Mouse (Mus musculus) liver, embryonic 15.5 days (tissue): ENCODE results near the gene H2-Ob. TPM values are rescaled to one million over a fixed set of nuclear protein-coding genes. Genes with fewer than 3 reads are reported as not detected.

Experiments
- ATAC-seq: fragments of 200-750 bp; cut with Nextera tagmentation; 2 replicates; pipeline ENCODE4 v1.8.0; 2017; ENCODE audit warnings: moderate number of reproducible peaks, mild to moderate bottlenecking, moderate library complexity; ENCODE audit not compliant: insufficient read depth
- H3K27ac ChIP-seq: fragments of 300-500 bp; sonication (generic); replicated peaks from 2 replicates; pipeline ENCODE4 v1.5.1; 2015; ENCODE audit warnings: mild to moderate bottlenecking, inconsistent platforms
- H3K27me3 ChIP-seq: fragments of 300-500 bp; sonication (generic); 2 replicates; pipeline ENCODE4 v1.6.1; 2015; ENCODE audit warnings: mild to moderate bottlenecking, inconsistent platforms
- H3K36me3 ChIP-seq: fragments of 300-500 bp; sonication (generic); replicated peaks from 2 replicates; pipeline ENCODE4 v1.6.1; 2015; ENCODE audit warnings: moderate library complexity, mild to moderate bottlenecking, inconsistent platforms
- H3K4me1 ChIP-seq: fragments of 300-500 bp; sonication (generic); replicated peaks from 2 replicates; pipeline ENCODE4 v1.6.1; 2015; ENCODE audit warnings: inconsistent platforms
- H3K4me2 ChIP-seq: fragments of 300-500 bp; sonication (generic); 2 replicates; pipeline ENCODE4 v1.6.1; 2015; ENCODE audit warnings: moderate library complexity, mild to moderate bottlenecking, inconsistent platforms
- H3K4me3 ChIP-seq: fragments of 300-500 bp; sonication (generic); replicated peaks from 2 replicates; pipeline ENCODE4 v1.5.1; 2015; ENCODE audit warnings: mild to moderate bottlenecking, inconsistent platforms
- H3K9ac ChIP-seq: fragments of 300-500 bp; sonication (generic); 2 replicates; pipeline ENCODE4 v1.6.1; 2015; ENCODE audit warnings: moderate library complexity, mild to moderate bottlenecking, inconsistent platforms
- H3K9me3 ChIP-seq: fragments of 300-500 bp; sonication (generic); replicated peaks from 2 replicates; pipeline ENCODE4 v1.6.1; 2016; ENCODE audit warnings: inconsistent platforms
- WGBS: fragments of 180-500 bp; shearing (Covaris S2); methylation state at CpG from one replicate; pipeline ENCODE4 v1.1.7; 2015; ENCODE audit warnings: mixed read lengths; ENCODE audit not compliant: insufficient replicate concordance; 5-methylcytosine and 5-hydroxymethylcytosine counted together
- polyA plus RNA-seq: library from polyadenylated mRNA; unstranded; fragments of >200 nt; fragmentation: Nextera tagmentation; extraction: Ambion mirVana; gene quantifications from 2 replicates; pipeline ENCODE4 v1.2.1, GENCODE M21; 2015

Gene H2-Ob
- polyA plus RNA-seq, 1 experiment from 2014 or later, result 0.31 TPM

DNA sequence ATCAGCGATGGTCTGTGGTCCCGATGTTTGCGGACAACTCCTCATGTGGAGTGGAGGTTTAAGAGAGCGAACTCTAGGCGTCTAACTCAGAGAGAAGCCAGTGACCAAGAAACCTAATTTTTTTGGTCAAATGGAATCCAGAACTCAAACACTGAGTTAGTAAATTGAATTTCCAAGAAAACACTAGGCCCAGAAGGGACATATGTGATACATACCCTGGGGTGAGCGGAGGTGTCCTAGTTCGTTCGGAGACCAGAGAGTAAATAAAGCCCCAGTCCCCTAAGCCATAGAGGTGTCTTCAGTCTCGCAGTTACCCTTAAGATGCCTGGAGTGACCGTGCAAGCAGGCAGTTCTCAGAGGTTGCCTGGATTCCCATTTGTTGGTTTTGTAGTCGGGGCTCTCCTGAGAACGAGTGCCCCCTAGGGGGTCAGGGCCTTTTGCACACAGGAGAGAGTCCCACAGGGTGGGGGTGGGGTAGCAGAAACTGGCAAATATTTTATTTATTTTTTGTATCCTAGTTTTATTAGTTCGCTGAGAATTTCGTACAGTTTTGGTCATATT is 25.2 kb downstream of the H2-Ob start:
- no peak for ATAC-seq
- no peaks in the 10 kb centered on the region for H3K9me3 ChIP-seq
- peaks cover 23% of the 10 kb centered on the region for H3K4me1 ChIP-seq
- no peaks in the 10 kb centered on the region for H3K36me3 ChIP-seq
- 7% methylated on average over 14 of the region's 14 CpGs for WGBS
- H3K27me3 ChIP-seq, result peaks cover 50% of the 10 kb centered on the region
- no peak overlapping the region for H3K27ac ChIP-seq
- peak overlapping the region; percentile 55 for H3K4me3 ChIP-seq
- H3K4me2 ChIP-seq, result peak overlapping the region; percentile 83
- H3K9ac ChIP-seq, result no peak overlapping the region

DNA sequence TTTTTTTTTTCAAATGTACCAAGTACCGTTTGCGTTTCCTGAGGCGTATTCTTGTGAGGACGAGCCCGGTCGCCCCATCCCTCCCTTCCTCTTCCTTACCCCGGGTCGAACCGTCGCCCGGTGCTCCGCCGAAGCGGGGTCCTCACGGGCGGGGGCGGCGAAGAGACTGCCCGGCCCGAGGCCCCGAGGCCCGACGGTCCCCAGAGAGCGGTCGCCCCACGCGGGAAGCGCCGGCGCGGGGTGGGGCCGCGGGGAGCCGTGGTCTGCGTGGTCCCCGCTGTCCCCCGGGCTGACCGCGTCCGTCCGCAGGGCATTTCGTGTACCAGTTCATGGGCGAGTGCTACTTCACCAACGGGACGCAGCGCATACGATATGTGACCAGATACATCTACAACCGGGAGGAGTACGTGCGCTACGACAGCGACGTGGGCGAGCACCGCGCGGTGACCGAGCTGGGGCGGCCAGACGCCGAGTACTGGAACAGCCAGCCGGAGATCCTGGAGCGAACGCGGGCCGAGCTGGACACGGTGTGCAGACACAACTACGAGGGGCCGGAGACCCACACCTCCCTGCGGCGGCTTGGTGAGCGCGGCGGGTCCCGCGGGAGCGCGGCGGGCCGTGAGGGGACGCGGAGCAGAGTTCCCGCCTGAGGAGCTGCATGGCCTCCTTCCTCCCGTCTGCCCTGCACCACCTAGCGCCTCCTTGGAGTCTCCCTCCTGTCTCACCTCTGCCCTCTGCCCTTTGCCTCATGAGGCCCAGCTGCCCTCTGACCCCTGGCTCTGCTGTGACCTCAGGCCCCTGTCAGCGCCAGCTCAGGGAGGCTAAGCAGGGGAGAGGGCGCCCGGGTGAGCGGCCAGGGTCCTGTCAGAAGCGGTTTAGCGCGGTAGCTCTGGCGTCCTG is 26.0 kb downstream of the H2-Ob start:
- Histone ChIP-seq H3K27me3 (peaks cover 44% of the 10 kb centered on the region), H3K27ac (no peak overlapping the region), H3K36me3 (no peaks in the 10 kb centered on the region), H3K9me3 (no peaks in the 10 kb centered on the region), H3K4me1 (peaks cover 23% of the 10 kb centered on the region), H3K9ac (no peak overlapping the region), H3K4me3 (peak overlapping the region; percentile 55), H3K4me2 (peak overlapping the region; percentile 83)
- ATAC-seq, result peak; percentile 45; the same call in 1 of the 2 replicates
- WGBS, result 1% methylated on average over 93 of the region's 93 CpGs

DNA sequence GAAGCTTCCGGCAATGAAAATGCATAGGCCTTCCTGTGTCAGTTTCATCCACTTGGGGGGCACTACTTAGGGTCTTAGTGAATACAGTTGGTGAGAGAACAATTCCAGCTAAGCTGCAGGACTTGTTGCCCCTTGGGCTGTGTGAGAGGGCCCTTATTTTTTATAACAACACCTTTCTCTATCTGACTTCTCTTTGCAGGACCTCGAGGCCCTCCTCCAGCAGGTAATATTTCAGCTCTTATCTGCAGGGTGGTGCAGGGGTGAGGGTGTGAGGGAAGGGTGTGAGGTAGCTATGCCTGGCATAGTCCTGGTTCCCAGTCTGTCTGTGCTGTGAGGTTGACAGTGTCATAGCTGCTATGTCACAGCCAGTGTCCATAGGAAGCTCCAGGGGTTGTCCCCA is 29.6 kb downstream of the H2-Ob start:
- H3K27ac ChIP-seq, result no peak overlapping the region
- no peak for ATAC-seq
- peaks cover 28% of the 10 kb centered on the region for H3K27me3 ChIP-seq
- 46% methylated on average over 2 of the region's 2 CpGs for WGBS
- no peaks in the 10 kb centered on the region for H3K9me3 ChIP-seq
- H3K36me3 ChIP-seq, result no peaks in the 10 kb centered on the region
- H3K4me3 ChIP-seq, result no peak overlapping the region
- H3K9ac ChIP-seq, result no peak overlapping the region
- no peak overlapping the region for H3K4me2 ChIP-seq
- peaks cover 18% of the 10 kb centered on the region for H3K4me1 ChIP-seq

DNA sequence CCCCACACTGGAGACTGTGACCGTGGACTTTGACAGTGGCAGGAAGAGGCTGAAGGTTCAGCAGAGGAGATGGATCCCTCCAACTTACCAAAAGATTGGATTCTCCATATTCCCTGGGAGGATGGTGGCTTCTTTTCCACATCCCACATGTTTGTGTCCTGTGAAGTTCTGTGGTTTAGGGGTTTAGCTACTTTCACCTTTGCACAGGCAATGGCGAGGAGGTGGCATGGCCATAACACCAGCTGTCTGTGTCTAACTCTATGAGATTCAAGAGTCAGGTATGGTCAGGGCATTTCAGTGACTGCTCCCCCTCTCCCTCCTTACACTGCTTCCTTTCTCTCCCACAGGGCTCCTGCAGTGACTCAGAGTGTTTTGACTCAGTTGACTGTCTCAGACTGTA is 30.0 kb downstream of the H2-Ob start:
- Histone ChIP-seq H3K4me2 (no peak overlapping the region), H3K9ac (no peak overlapping the region), H3K36me3 (no peaks in the 10 kb centered on the region), H3K9me3 (no peaks in the 10 kb centered on the region), H3K4me1 (peaks cover 13% of the 10 kb centered on the region), H3K4me3 (no peak overlapping the region), H3K27ac (no peak overlapping the region), H3K27me3 (peaks cover 23% of the 10 kb centered on the region)
- ATAC-seq, result no peak
- 78% methylated on average over 2 of the region's 2 CpGs for WGBS

DNA sequence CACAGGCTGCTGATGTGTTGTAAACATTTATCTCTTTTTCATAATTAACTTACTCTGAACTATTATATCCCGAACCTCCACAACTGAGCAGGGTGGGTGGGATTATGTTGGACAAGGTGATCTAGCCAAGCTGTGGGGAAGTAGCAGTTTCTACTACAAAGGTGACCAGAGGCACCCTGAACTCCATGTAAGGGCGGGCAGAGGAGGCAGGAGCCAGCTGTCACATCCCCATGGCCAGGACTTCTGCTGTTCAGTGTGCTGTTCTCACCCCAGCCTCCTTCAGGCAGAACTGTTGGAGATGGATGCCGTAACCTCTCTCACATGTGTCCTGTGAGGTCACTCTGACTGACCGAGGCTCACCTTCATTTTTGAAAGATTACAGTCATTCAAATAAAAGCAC is 31.1 kb downstream of the H2-Ob start:
- Histone ChIP-seq H3K27ac (no peak overlapping the region), H3K36me3 (no peaks in the 10 kb centered on the region), H3K9me3 (no peaks in the 10 kb centered on the region), H3K9ac (no peak overlapping the region), H3K4me2 (no peak overlapping the region), H3K4me3 (no peak overlapping the region), H3K27me3 (peaks cover 13% of the 10 kb centered on the region), H3K4me1 (peaks cover 3% of the 10 kb centered on the region; the same call in 1 of the 2 replicates)
- 54% methylated on average over 4 of the region's 4 CpGs for WGBS
- ATAC-seq, result no peak

DNA sequence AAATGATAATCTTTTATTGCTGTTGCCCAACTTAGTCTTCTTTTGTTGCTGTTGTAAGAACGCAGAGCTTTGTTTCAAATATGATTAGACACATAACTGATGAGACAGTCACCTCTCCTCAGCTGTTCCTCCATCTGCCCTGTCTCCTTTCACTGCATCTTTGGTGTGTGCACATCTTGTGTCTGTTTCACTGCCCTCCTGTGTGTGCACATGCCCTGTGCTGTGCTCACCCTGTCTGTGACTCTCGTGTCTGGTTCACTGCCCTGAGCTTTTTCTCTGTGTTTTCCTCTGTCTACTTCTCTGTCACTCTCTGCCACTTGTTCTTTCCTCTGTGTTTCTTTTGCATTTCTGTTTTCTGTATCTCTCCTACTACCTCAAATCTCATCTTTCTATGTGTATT is 31.5 kb downstream of the H2-Ob start:
- H3K4me2 ChIP-seq, result no peak overlapping the region
- H3K4me3 ChIP-seq, result no peak overlapping the region
- no peak for ATAC-seq
- H3K9me3 ChIP-seq, result no peaks in the 10 kb centered on the region
- H3K27ac ChIP-seq, result no peak overlapping the region
- H3K27me3 ChIP-seq, result peaks cover 8% of the 10 kb centered on the region
- no peak overlapping the region for H3K9ac ChIP-seq
- no peaks in the 10 kb centered on the region for H3K4me1 ChIP-seq
- WGBS, result 62% methylated on average over 2 of the region's 2 CpGs
- H3K36me3 ChIP-seq, result no peaks in the 10 kb centered on the region

DNA sequence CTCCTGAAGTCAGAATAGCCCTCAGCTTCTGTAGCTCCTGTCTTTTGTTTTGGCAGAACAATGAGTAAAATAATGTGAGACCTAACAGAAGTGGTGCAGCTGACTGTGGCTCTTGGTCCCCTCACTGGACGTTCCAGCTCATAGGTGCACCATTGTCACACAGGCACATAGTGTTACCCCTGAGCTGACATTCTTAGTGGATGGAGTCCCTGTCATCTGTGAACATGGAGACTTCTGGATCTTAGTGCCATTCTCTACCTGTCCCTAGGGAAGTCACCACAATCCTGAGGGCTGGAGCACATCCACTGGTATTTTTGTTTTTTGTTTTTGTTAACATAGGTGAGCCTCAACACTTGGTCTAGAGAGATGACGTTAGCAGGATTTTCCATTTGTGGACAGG is 32.2 kb downstream of the H2-Ob start:
- WGBS, result 46% methylated on average over 2 of the region's 2 CpGs
- Histone ChIP-seq H3K27ac (no peak overlapping the region), H3K9ac (no peak overlapping the region), H3K36me3 (no peaks in the 10 kb centered on the region), H3K9me3 (no peaks in the 10 kb centered on the region), H3K4me3 (no peak overlapping the region), H3K4me1 (no peaks in the 10 kb centered on the region), H3K4me2 (no peak overlapping the region), H3K27me3 (0 out of 2 replicates have a peak, but pooled peaks cover 4% of the 10 kb centered on the region)
- ATAC-seq, result no peak

DNA sequence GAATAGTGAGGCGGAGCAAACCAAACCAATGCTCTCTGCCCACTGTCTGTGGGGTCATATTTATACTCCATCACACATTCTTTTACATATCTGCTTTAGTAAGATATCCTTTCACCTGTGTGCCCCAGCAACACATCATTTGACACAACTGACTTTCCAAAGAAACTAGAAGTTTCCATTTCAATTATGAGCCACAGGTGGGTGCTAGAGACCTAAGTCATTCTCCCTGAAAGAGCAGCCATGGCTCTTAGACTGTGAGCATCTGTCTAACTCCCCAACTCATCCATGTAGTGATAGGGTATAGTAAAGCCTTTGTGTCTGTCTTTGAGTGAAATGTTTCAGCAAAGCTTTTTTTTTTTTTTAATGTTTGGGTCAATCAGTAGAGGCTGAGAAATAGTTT is 33.4 kb downstream of the H2-Ob start:
- no peaks in the 10 kb centered on the region for H3K27me3 ChIP-seq
- H3K4me3 ChIP-seq, result no peak overlapping the region
- no peak overlapping the region for H3K9ac ChIP-seq
- no peak overlapping the region for H3K4me2 ChIP-seq
- no peak for ATAC-seq
- H3K36me3 ChIP-seq, result no peaks in the 10 kb centered on the region
- H3K4me1 ChIP-seq, result no peaks in the 10 kb centered on the region
- WGBS, result 79% methylated on average over 1 of the region's 1 CpGs
- H3K27ac ChIP-seq, result no peak overlapping the region
- H3K9me3 ChIP-seq, result no peaks in the 10 kb centered on the region

DNA sequence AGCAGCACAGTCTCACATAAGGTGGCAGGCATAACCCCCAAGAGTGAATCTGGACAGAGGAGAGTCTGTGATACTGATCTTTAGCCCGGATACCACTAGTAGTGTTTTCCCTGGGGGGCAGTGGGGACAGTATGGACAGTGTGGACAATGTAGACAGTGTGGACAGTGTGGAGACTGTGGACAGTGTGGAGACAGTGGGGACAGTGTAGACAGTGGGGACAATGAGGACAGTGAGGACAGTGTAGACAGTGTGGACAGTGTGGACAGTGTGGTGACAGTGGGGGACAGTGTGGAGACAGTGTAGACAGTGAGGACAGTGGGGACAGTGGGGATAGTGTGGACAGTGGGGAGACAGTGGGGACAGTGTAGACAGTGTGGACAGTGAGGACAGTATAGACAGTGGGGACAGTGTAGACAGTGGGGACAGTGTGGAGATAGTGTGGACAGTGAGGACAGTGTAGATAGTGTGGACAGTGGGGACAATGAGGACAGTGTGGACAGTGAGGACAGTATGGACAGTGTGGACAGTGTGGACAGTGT is 41.9 kb downstream of the H2-Ob start:
- peak; percentile 28; the same call in 1 of the 2 replicates for ATAC-seq

DNA sequence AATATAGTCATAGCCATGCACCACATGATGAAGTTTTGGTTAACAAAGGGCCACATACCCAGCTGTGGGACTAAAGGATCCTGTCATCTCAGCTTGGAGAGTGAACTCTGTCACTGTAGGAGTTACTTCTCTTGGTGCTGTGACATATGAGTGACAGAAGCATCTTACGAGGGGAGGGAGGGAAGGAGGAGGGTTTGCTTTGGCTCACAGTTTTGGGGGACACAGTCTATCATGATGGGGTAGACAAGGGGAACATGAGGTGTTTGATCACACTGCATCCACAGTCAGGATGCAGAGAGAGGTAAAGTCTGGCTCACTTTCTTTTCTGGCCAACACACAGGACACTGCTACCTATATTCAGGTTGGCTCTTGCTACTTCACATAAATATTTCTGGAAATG is 43.1 kb downstream of the H2-Ob start:
- no peaks in the 10 kb centered on the region for H3K9me3 ChIP-seq
- H3K4me3 ChIP-seq, result no peak overlapping the region
- ATAC-seq, result no peak
- H3K9ac ChIP-seq, result no peak overlapping the region
- H3K4me2 ChIP-seq, result no peak overlapping the region
- H3K36me3 ChIP-seq, result no peaks in the 10 kb centered on the region
- H3K27me3 ChIP-seq, result no peaks in the 10 kb centered on the region
- WGBS, result 24% methylated on average over 1 of the region's 1 CpGs
- H3K4me1 ChIP-seq, result no peaks in the 10 kb centered on the region
- H3K27ac ChIP-seq, result no peak overlapping the region

More for the DNA sequence above, 41.9 kb downstream of the H2-Ob start:
- Histone ChIP-seq H3K4me3 (no peak overlapping the region), H3K4me2 (no peak overlapping the region), H3K4me1 (no peaks in the 10 kb centered on the region), H3K27me3 (no peaks in the 10 kb centered on the region), H3K9ac (no peak overlapping the region), H3K9me3 (no peaks in the 10 kb centered on the region), H3K36me3 (no peaks in the 10 kb centered on the region), H3K27ac (no peak overlapping the region)
- 29% methylated on average over 1 of the region's 1 CpGs for WGBS

DNA sequence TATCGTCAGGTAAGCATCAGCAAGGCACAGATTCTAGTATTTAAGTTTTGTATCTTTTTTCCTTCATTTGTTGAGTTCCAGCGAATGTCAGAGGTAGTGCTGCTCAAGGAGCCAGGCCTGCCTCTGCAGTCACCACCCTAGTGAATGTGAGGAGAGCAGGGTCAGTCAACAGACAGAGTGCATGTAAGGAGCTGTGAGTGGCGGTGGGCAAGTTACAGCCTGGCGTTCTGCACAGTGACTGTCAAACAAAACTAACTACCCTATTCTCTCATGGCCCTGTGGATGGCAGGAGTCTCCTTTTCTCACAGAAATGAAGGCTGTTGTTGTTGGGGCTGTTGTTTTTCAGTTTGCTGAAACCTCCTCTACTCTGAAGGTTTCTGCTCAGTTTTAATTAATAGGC is 46.7 kb downstream of the H2-Ob start:
- no peak overlapping the region for H3K27ac ChIP-seq
- H3K27me3 ChIP-seq, result no peaks in the 10 kb centered on the region
- H3K4me3 ChIP-seq, result no peak overlapping the region
- no peaks in the 10 kb centered on the region for H3K4me1 ChIP-seq
- no peak overlapping the region for H3K9ac ChIP-seq
- H3K4me2 ChIP-seq, result no peak overlapping the region
- no peaks in the 10 kb centered on the region for H3K36me3 ChIP-seq
- no peaks in the 10 kb centered on the region for H3K9me3 ChIP-seq
- WGBS, result 62% methylated on average over 4 of the region's 4 CpGs
- ATAC-seq, result no peak
